Mouse (Mus musculus) yolk sac, embryonic 10.5 days (tissue): ENCODE measurements at regions not wholly inside any gene's neighbourhood (a gene's known extent, or its start where the extent isn't known, plus 50 kb on each side); places are given as distances from the start of the nearest gene placed in this dataset.

Experiments used
- DNase-seq: peaks from one replicate; pipeline ENCODE4 v3.0.0-alpha.2; 2017; ENCODE audit warnings: low spot score

DNA sequence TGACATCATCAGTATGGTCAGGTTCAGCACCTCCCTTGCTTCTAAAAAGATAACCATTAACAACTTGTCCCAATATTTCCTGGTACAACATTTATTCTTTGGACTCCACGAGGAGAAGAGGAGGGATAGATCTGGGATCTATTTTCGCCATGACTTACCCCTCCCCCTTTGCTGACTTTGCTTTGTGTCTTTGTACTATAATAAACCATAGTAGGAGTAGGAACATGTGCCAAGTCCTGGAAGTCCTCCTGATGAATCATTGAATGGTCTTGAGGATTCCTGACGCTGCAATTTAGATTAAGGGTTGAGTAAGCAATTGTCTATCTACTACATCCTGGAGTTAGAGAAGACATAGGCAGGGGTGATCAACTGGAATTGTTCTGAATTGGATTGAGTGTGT, 71.2 kb downstream of the Rbm11 start:
- no peak for DNase-seq

DNA sequence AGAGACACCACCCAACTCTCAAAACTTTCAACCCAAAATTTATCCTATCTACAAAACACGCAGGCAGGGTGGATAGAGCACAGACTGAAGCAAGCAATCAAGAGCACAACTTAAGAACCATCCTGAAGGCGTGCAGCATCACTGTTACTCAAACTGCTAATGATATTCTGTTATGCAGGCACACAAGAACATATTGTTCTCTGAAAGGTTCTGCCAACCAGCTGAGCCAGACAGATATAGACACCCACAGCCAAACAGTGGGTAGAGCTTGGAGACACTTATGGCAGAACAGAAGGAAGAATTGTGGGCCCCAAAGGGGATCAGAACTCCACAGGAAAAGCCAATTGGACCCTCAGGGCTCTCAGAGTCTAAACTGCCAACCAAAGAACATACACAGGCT, 74.9 kb downstream of the Rbm11 start:
- DNase-seq = no peak

- DNase-seq = no peak
Measured at GRCm38 (mm10) chr16:75672112-75672511, 79.5 kb downstream of the Rbm11 start.

DNA sequence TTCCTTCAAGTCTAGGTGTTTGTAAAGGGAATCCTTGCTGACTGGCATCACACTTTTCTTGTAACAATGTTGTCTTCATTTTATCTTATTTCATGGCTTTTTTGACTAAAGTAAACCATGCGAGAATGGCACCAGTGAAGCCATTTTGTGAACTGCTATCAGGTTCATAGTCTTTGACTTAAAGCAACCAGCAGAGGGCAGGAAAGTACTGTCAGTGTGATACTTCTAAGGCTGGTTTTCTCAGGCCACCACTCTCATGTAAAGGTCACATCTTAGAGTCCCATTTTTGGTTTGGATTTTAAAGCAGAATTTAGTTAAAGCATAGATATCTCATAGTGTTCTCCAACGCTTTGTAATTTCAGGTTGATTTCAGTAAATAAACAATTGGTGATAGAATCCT, 83.2 kb downstream of the Rbm11 start:
- peak; percentile 2 for DNase-seq

GRCm38 (mm10) chr16:75677180-75677579, 84.5 kb downstream of the Rbm11 start:
- DNase-seq = no peak
